Comparison of ENCODE assay signal across 1 mouse cellular context in the genomic region with DNA sequence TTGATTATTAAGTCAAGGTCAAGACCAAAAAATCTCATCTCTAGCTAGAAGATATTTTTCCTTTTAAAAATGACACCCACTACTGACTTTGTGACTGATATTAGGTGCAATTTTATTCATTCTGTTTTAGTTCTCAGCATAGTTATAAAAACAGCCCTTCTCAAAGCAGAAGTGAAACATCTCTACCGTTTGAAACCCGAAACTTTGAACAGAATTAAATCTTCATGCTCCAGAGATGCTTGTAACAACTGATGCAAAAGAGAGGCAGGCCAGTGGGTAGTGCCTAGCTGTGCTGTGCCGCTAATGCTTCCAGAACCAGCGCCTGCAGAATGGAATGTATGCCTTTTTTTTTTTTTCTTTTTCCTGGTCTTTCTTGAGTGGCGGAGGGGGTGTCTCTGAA.
TF ChIP-seq lines count a peak whose summit lies in the region.

No protein-coding gene starts in this region.

TF ChIP-seq in CH12.LX, 34 proteins besides CTCF, POLR2A, EP300 and RAD21 (continued from another document):
- peak; percentile 37; the same call in 1 of the 2 replicates for TF ChIP-seq MAZ (IDR thresholded peaks at IDR 0.05; ENCODE audit: low read depth, low read length)
- no peak for TF ChIP-seq MAFK (IDR thresholded peaks at IDR 0.05; ENCODE audit: insufficient replicate concordance, low read length)
- no peak for TF ChIP-seq JUN (IDR thresholded peaks at IDR 0.05; ENCODE audit: insufficient read depth, low read depth, low read length)
- TF ChIP-seq CHD1 (IDR thresholded peaks at IDR 0.05; ENCODE audit: low read depth, low read length): peak; percentile 31; the same call in 1 of the 2 replicates
- TF ChIP-seq TBP (conservative IDR thresholded peaks at IDR 0.05; ENCODE audit: low read depth, low read length): no peak
- no peak for TF ChIP-seq NELFE (IDR thresholded peaks at IDR 0.05; ENCODE audit: low read depth, low read length)
- 0 out of 2 replicates have a peak, but pooled peaks have one; percentile 32 for TF ChIP-seq SIN3A (IDR thresholded peaks at IDR 0.05; ENCODE audit: low read length)
- TF ChIP-seq UBTF (IDR thresholded peaks at IDR 0.05; ENCODE audit: low read depth, low read length): no peak
- no peak for TF ChIP-seq POLR2AphosphoS2 (IDR thresholded peaks at IDR 0.05; ENCODE audit: low read depth, low read length)
- TF ChIP-seq USF2 (conservative IDR thresholded peaks at IDR 0.05; ENCODE audit: low read depth, low read length): no peak
- no peak for TF ChIP-seq ZNF384 (IDR thresholded peaks at IDR 0.05; ENCODE audit: low read depth, low read length)
- no peak for TF ChIP-seq SMC3 (IDR thresholded peaks at IDR 0.05; ENCODE audit: low read depth, low read length)
- TF ChIP-seq NRF1 (IDR thresholded peaks at IDR 0.05; ENCODE audit: low read depth, low read length): no peak
- TF ChIP-seq IRF4 (IDR thresholded peaks at IDR 0.05; ENCODE audit: low read depth, low read length): peak; percentile 88
